Mouse (Mus musculus) bone marrow, adult 2 months (tissue): ENCODE measurements around the gene Gm17455. TPM values are rescaled to one million over a fixed set of nuclear protein-coding genes. Genes with fewer than 3 reads are reported as not detected.

Source experiments
- H3K27ac ChIP-seq: fragments of 200-500 bp; 2 replicates; pipeline ENCODE4 v1.5.1; 2012; ENCODE audit warnings: low read depth, mild to moderate bottlenecking, control low read depth, inconsistent platforms, low read length; ENCODE audit not compliant: control insufficient read depth, poor library complexity, insufficient read depth
- H3K4me1 ChIP-seq: fragments of 200-500 bp; 2 replicates; pipeline ENCODE4 v1.6.1; 2011; ENCODE audit warnings: low read length; ENCODE audit not compliant: control insufficient read depth, insufficient read depth
- H3K4me3 ChIP-seq: fragments of 200-500 bp; replicated peaks from 2 replicates; pipeline ENCODE3; 2011; ENCODE audit warnings: mild to moderate bottlenecking, low read depth, low read length, control low read depth; ENCODE audit not compliant: control insufficient read depth
- CTCF ChIP-seq: fragments of 200-500 bp; IDR thresholded peaks from 2 replicates; pipeline ENCODE4 v1.5.1; 2011; ENCODE audit warnings: low read length, control low read depth; ENCODE audit not compliant: control insufficient read depth, insufficient read depth
- POLR2A ChIP-seq: fragments of 200-500 bp; IDR thresholded peaks from 2 replicates; pipeline ENCODE4 v1.6.1; 2011; ENCODE audit warnings: low read depth, mild to moderate bottlenecking, control low read depth, low read length, borderline replicate concordance; ENCODE audit not compliant: control insufficient read depth
- WGBS: fragments of 180-500 bp; shearing (Covaris S2); methylation state at CpG from one replicate; pipeline ENCODE4 v1.1.7; 2018; 5-methylcytosine and 5-hydroxymethylcytosine counted together
- polyA plus RNA-seq: library from polyadenylated mRNA; stranded (reverse); fragments of >200 nt; gene quantifications from 2 replicates; pipeline ENCODE4 v1.2.4, GENCODE M21; 2011; ENCODE audit warnings: low replicate concordance; ENCODE audit not compliant: missing spikeins, insufficient read depth, insufficient read length

Gm17455 gene
- 1.9 and 6.0 TPM in 2 replicates for polyA plus RNA-seq

- no peak within 1 kb of the TSS for H3K27ac ChIP-seq
- WGBS, result 76% methylated on average over 7 of the region's 7 CpGs
Observed at GRCm38 (mm10) chr10:60399449-60399848, at the start of gene Gm17455. Gene Gm17455 (plus strand): TSS chr10:60399726.

GRCm38 (mm10) chr10:60350077-60350804 lies 49.3 kb upstream of the Gm17455 start:
- H3K27ac ChIP-seq, result peak overlapping the region; percentile 99

More at GRCm38 (mm10) chr10:60399449-60399848, at the start of gene Gm17455:
- TF ChIP-seq CTCF (no peak), POLR2A (no peak)
- H3K4me3 ChIP-seq, result no peak within 1 kb of the TSS
- no peaks in the 10 kb centered on the region; the same call in 1 of the 2 replicates for H3K4me1 ChIP-seq

GRCm38 (mm10) chr10:60350805-60351167 lies 48.7 kb upstream of the Gm17455 start:
- WGBS, result 7% methylated on average over 3 of the region's 3 CpGs
- Histone ChIP-seq H3K27ac (peak overlapping the region; percentile 69), H3K4me1 (peaks cover 13% of the 10 kb centered on the region), H3K4me3 (peak overlapping the region; percentile 19)
- TF ChIP-seq POLR2A (no peak), CTCF (no peak)

More at GRCm38 (mm10) chr10:60350077-60350804, 49.3 kb upstream of the Gm17455 start:
- 33% methylated on average over 5 of the region's 5 CpGs for WGBS
- Histone ChIP-seq H3K4me1 (peaks cover 13% of the 10 kb centered on the region), H3K4me3 (peak overlapping the region; percentile 83)
- no peak for TF ChIP-seq CTCF
- no peak for TF ChIP-seq POLR2A

GRCm38 (mm10) chr10:60351248-60351647 lies 48.3 kb upstream of the Gm17455 start:
- peak overlapping the region; percentile 38 for H3K4me3 ChIP-seq
- H3K27ac ChIP-seq, result peak overlapping the region; percentile 69
- peaks cover 11% of the 10 kb centered on the region for H3K4me1 ChIP-seq
- TF ChIP-seq POLR2A (no peak), CTCF (no peak)
- WGBS, result 6% methylated on average over 3 of the region's 3 CpGs

- H3K4me1 ChIP-seq, result peaks cover 9% of the 10 kb centered on the region
- H3K27ac ChIP-seq, result peak overlapping the region; percentile 69
- H3K4me3 ChIP-seq, result peak overlapping the region; percentile 38
- TF ChIP-seq CTCF (no peak), POLR2A (no peak)
- WGBS, result 37% methylated on average over 7 of the region's 7 CpGs
Observed at GRCm38 (mm10) chr10:60351761-60352455, 47.6 kb upstream of the Gm17455 start.

GRCm38 (mm10) chr10:60353241-60354002 lies 46.1 kb upstream of the Gm17455 start:
- Histone ChIP-seq H3K4me3 (no peak overlapping the region), H3K27ac (no peak overlapping the region), H3K4me1 (peaks cover 9% of the 10 kb centered on the region)
- WGBS, result 89% methylated on average over 5 of the region's 5 CpGs
- TF ChIP-seq POLR2A, result no peak
- TF ChIP-seq CTCF, result no peak

GRCm38 (mm10) chr10:60354003-60354325 lies 45.6 kb upstream of the Gm17455 start:
- WGBS, result 93% methylated on average over 4 of the region's 4 CpGs
- no peak for TF ChIP-seq POLR2A
- Histone ChIP-seq H3K4me1 (peaks cover 9% of the 10 kb centered on the region), H3K4me3 (no peak overlapping the region), H3K27ac (no peak overlapping the region)
